Mouse (Mus musculus) spleen, adult 2 months (tissue): ENCODE measurements around the gene Auh. TPM values are rescaled to one million over a fixed set of nuclear protein-coding genes. Genes with fewer than 3 reads are reported as not detected.
A peak's percentile ranks its signal among the peaks of the same experiment; 100 is the strongest.

ENCODE experiments used
- DNase-seq, 2 experiments: peaks; one replicate each; pipeline versions ENCODE4 v3.0.0 to v3.0.0-alpha.2; 2012 to 2021; ENCODE audit warnings: low spot score in 2 of 2, low read depth in 1 of 2
- H3K27ac ChIP-seq: fragments of 200-500 bp; 2 replicates; pipeline ENCODE4 v1.5.1; 2012; ENCODE audit warnings: low read length, inconsistent platforms; ENCODE audit not compliant: insufficient read depth
- H3K27me3 ChIP-seq: fragments of 200-500 bp; 2 replicates; pipeline ENCODE4 v1.6.1; 2012; ENCODE audit warnings: mild to moderate bottlenecking, moderate library complexity, low read length, inconsistent platforms; ENCODE audit not compliant: control insufficient read depth, insufficient read depth
- H3K36me3 ChIP-seq: fragments of 200-500 bp; 2 replicates; pipeline ENCODE4 v1.6.1; 2012; ENCODE audit warnings: mild to moderate bottlenecking, low read length, inconsistent platforms; ENCODE audit not compliant: control insufficient read depth, insufficient read depth
- H3K4me1 ChIP-seq: fragments of 200-500 bp; 2 replicates; pipeline ENCODE4 v1.6.1; 2011; ENCODE audit warnings: inconsistent platforms; ENCODE audit not compliant: control insufficient read depth, insufficient read depth, insufficient read length
- H3K4me3 ChIP-seq: fragments of 200-500 bp; 2 replicates; pipeline ENCODE4 v1.5.1; 2011; ENCODE audit warnings: mild to moderate bottlenecking, inconsistent platforms; ENCODE audit not compliant: insufficient read depth, insufficient read length; ENCODE audit errors: extremely low read depth
- CTCF ChIP-seq: fragments of 200-500 bp; IDR thresholded peaks from 2 replicates; pipeline ENCODE4 v1.5.1; 2011; ENCODE audit warnings: mild to moderate bottlenecking, inconsistent platforms; ENCODE audit not compliant: insufficient read depth, insufficient read length, insufficient replicate concordance; ENCODE audit errors: extremely low read depth
- POLR2A ChIP-seq: fragments of 200-500 bp; IDR thresholded peaks from 2 replicates; pipeline ENCODE4 v1.6.1; 2011; ENCODE audit warnings: low read depth, low read length, inconsistent platforms
- WGBS: fragments of 180-500 bp; shearing (Covaris S2); methylation state at CpG from one replicate; pipeline ENCODE4 v1.1.7; 2018; 5-methylcytosine and 5-hydroxymethylcytosine counted together
- polyA plus RNA-seq: library from polyadenylated mRNA; depleted of rRNA; stranded (reverse); fragments of >200 nt; gene quantifications from 2 replicates; pipeline ENCODE4 v1.2.3, GENCODE M21; 2012

Auh gene
- polyA plus RNA-seq, 1 experiment = 15.0 TPM

DNA sequence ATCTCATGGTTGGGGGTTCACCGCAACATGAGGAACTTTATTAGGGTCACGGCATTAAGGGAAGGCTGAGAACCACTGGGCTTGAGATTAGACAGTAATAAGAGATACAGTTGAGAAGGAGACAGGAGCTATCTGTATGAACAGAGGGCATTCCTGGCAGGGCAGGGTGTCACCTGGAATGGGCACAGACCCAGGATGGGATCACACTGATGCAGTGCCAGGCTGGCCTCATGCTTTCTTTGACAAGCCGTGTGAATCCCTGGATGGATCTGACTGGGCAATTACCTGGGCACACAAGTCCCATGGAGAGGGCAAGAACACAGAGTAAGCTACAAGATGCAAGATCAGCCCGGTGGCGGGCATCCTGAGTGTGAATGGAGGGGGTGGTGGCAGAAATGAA lies 71.7 kb downstream of the Auh start:
- H3K4me1 ChIP-seq = no peaks in the 10 kb centered on the region
- H3K27ac ChIP-seq = no peak overlapping the region
- WGBS = 91% methylated on average over 5 of the region's 5 CpGs
- 0 out of 2 replicates have a peak, but pooled peaks cover 2% of the 10 kb centered on the region for H3K36me3 ChIP-seq
- H3K27me3 ChIP-seq = no peaks in the 10 kb centered on the region
- TF ChIP-seq CTCF = no peak
- TF ChIP-seq POLR2A = no peak
- no peak for DNase-seq
- no peak overlapping the region for H3K4me3 ChIP-seq

DNA sequence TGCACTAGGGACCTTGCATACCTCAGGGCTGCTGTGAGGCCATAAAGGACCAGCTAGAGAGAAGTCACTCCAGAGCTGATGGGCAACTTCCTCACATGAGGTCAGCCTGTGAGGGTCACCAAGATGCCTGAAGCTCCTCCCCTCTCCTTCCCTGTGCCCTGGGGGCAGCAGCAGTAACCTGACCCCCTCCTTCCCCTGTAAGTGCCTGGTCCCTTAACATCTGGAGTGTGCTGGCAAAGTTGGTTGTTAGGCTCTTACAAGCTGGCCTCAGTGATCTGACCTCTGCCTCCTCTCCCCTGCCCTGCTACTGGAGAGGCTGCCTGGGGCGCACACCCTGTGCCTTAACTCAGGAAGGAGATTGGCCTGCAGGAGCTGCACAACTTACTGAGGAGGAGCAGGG lies 75.9 kb downstream of the Auh start:
- no peaks in the 10 kb centered on the region for H3K27me3 ChIP-seq
- TF ChIP-seq CTCF (no peak), POLR2A (no peak)
- no peaks in the 10 kb centered on the region for H3K4me1 ChIP-seq
- no peak for DNase-seq
- H3K4me3 ChIP-seq = no peak overlapping the region
- H3K36me3 ChIP-seq = no peaks in the 10 kb centered on the region
- H3K27ac ChIP-seq = no peak overlapping the region
- WGBS = 93% methylated on average over 1 of the region's 1 CpGs

DNA sequence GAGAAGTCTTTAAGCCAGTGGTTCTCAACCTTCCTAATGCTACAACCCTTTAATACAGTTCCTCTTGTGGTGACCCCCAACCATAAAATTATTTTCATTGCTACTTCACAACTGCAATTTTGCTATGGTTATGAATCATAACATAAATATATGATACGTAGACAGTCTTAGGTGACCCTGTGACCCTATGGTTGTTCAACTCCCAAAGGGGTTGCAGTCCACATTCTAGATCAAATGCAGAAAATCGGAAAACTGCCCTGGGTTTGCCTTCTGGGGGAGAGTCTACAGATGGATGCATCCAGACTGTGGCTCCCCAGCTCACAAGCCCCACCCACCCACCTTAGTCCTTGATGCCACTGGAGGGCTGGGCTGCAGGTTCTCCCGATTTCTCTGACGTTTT lies 77.6 kb downstream of the Auh start:
- H3K4me1 ChIP-seq = no peaks in the 10 kb centered on the region
- no peak overlapping the region for H3K4me3 ChIP-seq
- 95% methylated on average over 4 of the region's 4 CpGs for WGBS
- TF ChIP-seq POLR2A = no peak
- no peak for TF ChIP-seq CTCF
- DNase-seq = no peak
- H3K27ac ChIP-seq = no peak overlapping the region
- no peaks in the 10 kb centered on the region for H3K36me3 ChIP-seq
- H3K27me3 ChIP-seq = no peaks in the 10 kb centered on the region

GRCm38 (mm10) chr13:52850024-52850723 lies 79.3 kb downstream of the Auh start:
- no peak overlapping the region for H3K27ac ChIP-seq
- H3K36me3 ChIP-seq = no peaks in the 10 kb centered on the region
- 83% methylated on average over 15 of the region's 15 CpGs for WGBS
- no peaks in the 10 kb centered on the region for H3K27me3 ChIP-seq
- DNase-seq = no peak
- TF ChIP-seq POLR2A (no peak), CTCF (peak; percentile 33; the same call in 1 of the 2 replicates)
- H3K4me1 ChIP-seq = no peaks in the 10 kb centered on the region
- H3K4me3 ChIP-seq = no peak overlapping the region

- H3K4me1 ChIP-seq = no peaks in the 10 kb centered on the region
- H3K27me3 ChIP-seq = no peaks in the 10 kb centered on the region
- TF ChIP-seq POLR2A (no peak), CTCF (no peak)
- 83% methylated on average over 9 of the region's 9 CpGs for WGBS
- H3K27ac ChIP-seq = no peak overlapping the region
- no peaks in the 10 kb centered on the region for H3K36me3 ChIP-seq
- DNase-seq = no peak
- H3K4me3 ChIP-seq = no peak overlapping the region
Measured at GRCm38 (mm10) chr13:52849394-52849801, 80.1 kb downstream of the Auh start.

- H3K4me1 ChIP-seq = no peaks in the 10 kb centered on the region
- WGBS = 92% methylated on average over 8 of the region's 8 CpGs
Measured at GRCm38 (mm10) chr13:52847481-52847880, 82.0 kb downstream of the Auh start.

DNA sequence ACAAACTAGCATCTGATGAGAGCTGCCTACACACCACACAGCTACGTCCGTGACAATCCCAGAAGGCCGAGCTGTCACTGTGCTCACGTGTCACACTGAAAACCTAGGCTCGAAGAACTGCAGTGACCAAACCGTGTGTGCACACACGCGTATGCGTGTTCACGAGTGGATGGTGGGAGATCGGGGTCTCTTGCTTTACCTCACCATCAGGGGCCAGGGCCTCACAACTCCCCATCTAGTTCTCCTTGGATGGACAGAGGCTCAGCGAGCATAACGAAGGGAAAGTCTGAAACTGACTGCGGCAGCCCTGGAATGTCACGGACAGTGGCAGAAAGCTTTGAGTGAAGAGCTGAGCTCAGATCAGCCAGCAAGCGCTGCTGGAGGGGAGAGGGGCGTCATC lies 82.4 kb downstream of the Auh start:
- WGBS = 96% methylated on average over 17 of the region's 17 CpGs
- Histone ChIP-seq H3K36me3 (no peaks in the 10 kb centered on the region), H3K27me3 (no peaks in the 10 kb centered on the region)

More at GRCm38 (mm10) chr13:52847481-52847880, 82.0 kb downstream of the Auh start:
- no peak overlapping the region for H3K27ac ChIP-seq
- H3K36me3 ChIP-seq = no peaks in the 10 kb centered on the region
- DNase-seq = no peak
- H3K27me3 ChIP-seq = no peaks in the 10 kb centered on the region
- TF ChIP-seq POLR2A = no peak
- TF ChIP-seq CTCF = no peak
- no peak overlapping the region for H3K4me3 ChIP-seq

More for the DNA sequence above, 82.4 kb downstream of the Auh start:
- no peak overlapping the region for H3K4me3 ChIP-seq
- DNase-seq = no peak
- H3K27ac ChIP-seq = no peak overlapping the region
- TF ChIP-seq CTCF = no peak
- no peaks in the 10 kb centered on the region for H3K4me1 ChIP-seq
